Mouse (Mus musculus): ENCODE measurements around the gene Jaml. TPM values are rescaled to one million over a fixed set of nuclear protein-coding genes. Genes with fewer than 3 reads are reported as not detected.

The Jaml gene
- polyA plus RNA-seq, 1 experiment from 2014 or later = 0.15 TPM

DNA sequence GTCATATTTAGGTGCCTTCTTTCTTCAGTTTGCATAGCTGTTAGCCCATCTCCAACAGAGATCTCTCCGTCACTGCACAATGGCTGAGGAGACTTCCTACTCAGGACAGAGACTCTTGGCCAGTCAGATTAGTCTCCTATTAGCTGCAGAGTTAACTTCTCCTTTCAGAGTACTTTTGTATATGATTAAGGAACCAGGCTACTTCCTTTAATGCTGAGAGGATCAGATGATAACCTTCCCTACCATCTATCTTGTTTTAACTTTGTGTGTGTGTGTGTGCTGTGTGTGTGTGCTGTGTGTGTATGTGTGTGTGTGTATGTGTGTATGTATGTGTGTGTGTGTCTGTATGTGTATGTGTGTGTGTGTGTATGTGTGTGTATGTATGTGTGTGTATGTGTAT, 29.3 kb upstream of the Jaml start:
- no peaks in the 10 kb centered on the region for H3K36me3 ChIP-seq (replicated peaks)
- H3K4me1 ChIP-seq = peaks cover 4% of the 10 kb centered on the region
- H3K4me2 ChIP-seq = no peak overlapping the region
- H3K9ac ChIP-seq = no peak overlapping the region
- H3K4me3 ChIP-seq (replicated peaks) = no peak overlapping the region
- H3K27ac ChIP-seq = no peak overlapping the region
- peaks cover 29% of the 10 kb centered on the region for H3K27me3 ChIP-seq
- H3K9me3 ChIP-seq = no peaks in the 10 kb centered on the region
- ATAC-seq (ENCODE audit: low FRiP score) = no peak
- 83% methylated on average over 1 of the region's 1 CpGs for WGBS

GRCm38 (mm10) chr9:45050301-45050700, 28.7 kb upstream of the Jaml start:
- Histone ChIP-seq H3K4me2 (no peak overlapping the region), H3K36me3 (replicated peaks) (no peaks in the 10 kb centered on the region), H3K9ac (no peak overlapping the region), H3K9me3 (no peaks in the 10 kb centered on the region), H3K4me3 (replicated peaks) (no peak overlapping the region), H3K27me3 (peaks cover 29% of the 10 kb centered on the region), H3K27ac (no peak overlapping the region), H3K4me1 (peaks cover 4% of the 10 kb centered on the region)
- WGBS = 85% methylated on average over 2 of the region's 2 CpGs
- ATAC-seq (ENCODE audit: low FRiP score) = no peak

DNA sequence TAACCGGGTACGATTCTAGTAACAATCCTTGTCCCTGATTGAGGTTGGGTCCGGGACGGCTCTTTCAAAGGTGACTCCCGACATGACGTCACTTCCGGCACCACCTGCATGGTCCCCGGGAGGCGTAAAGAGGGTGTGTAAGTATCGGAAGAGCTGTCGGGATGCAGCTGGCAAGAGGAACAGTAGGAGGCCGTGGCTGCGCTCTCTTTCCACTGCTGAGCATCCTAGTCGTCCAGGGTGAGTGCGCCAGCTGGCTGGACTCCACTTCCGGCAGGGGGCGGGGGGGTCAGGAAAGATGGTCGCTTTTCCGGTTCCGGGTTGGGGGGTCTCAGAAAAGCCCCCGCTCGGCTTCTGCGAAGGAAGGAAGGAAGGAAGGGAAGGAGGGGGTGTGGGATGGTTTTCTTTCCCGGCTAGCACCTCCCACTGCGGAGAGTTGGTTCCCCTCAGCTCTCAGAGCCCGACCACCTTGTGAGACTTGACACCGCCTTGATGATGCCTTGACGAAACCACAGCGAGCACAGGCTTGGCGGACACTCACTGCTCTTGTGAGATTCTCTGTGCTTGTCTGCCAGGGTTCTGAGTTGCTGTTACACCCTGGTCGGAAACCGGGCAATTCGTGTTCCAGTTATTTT, 23.8 kb upstream of the Jaml start, which contains the start of gene Mpzl3:
Mpzl3 (plus strand) TSS at position 105 of the 632 bp plus-strand sequence.
- Histone ChIP-seq H3K27ac (peak within 1 kb of the TSS; percentile 98), H3K4me3 (replicated peaks) (peak within 1 kb of the TSS; percentile 68), H3K4me1 (peaks cover 4% of the 10 kb centered on the region), H3K9me3 (no peaks in the 10 kb centered on the region), H3K9ac (peak within 1 kb of the TSS; percentile 56), H3K36me3 (replicated peaks) (no peaks in the 10 kb centered on the region), H3K27me3 (peaks cover 40% of the 10 kb centered on the region), H3K4me2 (peak within 1 kb of the TSS; percentile 64)
- peak; percentile 97 for ATAC-seq (ENCODE audit: low FRiP score)
- 0% methylated on average over 33 of the region's 33 CpGs for WGBS

GRCm38 (mm10) chr9:45058304-45058940, 20.6 kb upstream of the Jaml start:
- 51% methylated on average over 5 of the region's 5 CpGs for WGBS
- ATAC-seq (ENCODE audit: low FRiP score) = no peak
- Histone ChIP-seq H3K9me3 (no peaks in the 10 kb centered on the region), H3K4me2 (no peak overlapping the region), H3K4me3 (replicated peaks) (no peak overlapping the region), H3K36me3 (replicated peaks) (no peaks in the 10 kb centered on the region), H3K27ac (no peak overlapping the region), H3K27me3 (peaks cover 35% of the 10 kb centered on the region), H3K4me1 (peaks cover 4% of the 10 kb centered on the region), H3K9ac (no peak overlapping the region)

- 39% methylated on average over 7 of the region's 7 CpGs for WGBS
- Histone ChIP-seq H3K4me3 (replicated peaks) (no peak overlapping the region), H3K4me2 (no peak overlapping the region), H3K27me3 (peaks cover 37% of the 10 kb centered on the region), H3K4me1 (no peaks in the 10 kb centered on the region), H3K27ac (no peak overlapping the region), H3K9ac (no peak overlapping the region), H3K9me3 (no peaks in the 10 kb centered on the region), H3K36me3 (replicated peaks) (no peaks in the 10 kb centered on the region)
- ATAC-seq (ENCODE audit: low FRiP score) = no peak
Observed at GRCm38 (mm10) chr9:45060151-45060550, 18.8 kb upstream of the Jaml start.

- H3K4me2 ChIP-seq = no peak overlapping the region
- no peak overlapping the region for H3K9ac ChIP-seq
- H3K27me3 ChIP-seq = peaks cover 25% of the 10 kb centered on the region
- no peak overlapping the region for H3K27ac ChIP-seq
- H3K36me3 ChIP-seq (replicated peaks) = no peaks in the 10 kb centered on the region
- no peaks in the 10 kb centered on the region for H3K9me3 ChIP-seq
- H3K4me1 ChIP-seq = no peaks in the 10 kb centered on the region
- 80% methylated on average over 3 of the region's 3 CpGs for WGBS
- no peak for ATAC-seq (ENCODE audit: low FRiP score)
- H3K4me3 ChIP-seq (replicated peaks) = no peak overlapping the region
Observed at GRCm38 (mm10) chr9:45062677-45063076, 16.3 kb upstream of the Jaml start.

- Histone ChIP-seq H3K27me3 (peaks cover 13% of the 10 kb centered on the region), H3K4me2 (no peak overlapping the region), H3K9me3 (no peaks in the 10 kb centered on the region), H3K27ac (no peak overlapping the region), H3K4me3 (replicated peaks) (no peak overlapping the region), H3K9ac (no peak overlapping the region), H3K36me3 (replicated peaks) (no peaks in the 10 kb centered on the region), H3K4me1 (no peaks in the 10 kb centered on the region)
- 88% methylated on average over 6 of the region's 6 CpGs for WGBS
- ATAC-seq (ENCODE audit: low FRiP score) = no peak
Observed at GRCm38 (mm10) chr9:45064421-45064820, 14.6 kb upstream of the Jaml start.

- H3K27me3 ChIP-seq = 0 out of 2 replicates have a peak, but pooled peaks cover 2% of the 10 kb centered on the region
- no peaks in the 10 kb centered on the region for H3K36me3 ChIP-seq (replicated peaks)
- H3K27ac ChIP-seq = no peak overlapping the region
- H3K4me2 ChIP-seq = no peak overlapping the region
- WGBS = 93% methylated on average over 4 of the region's 4 CpGs
- no peaks in the 10 kb centered on the region for H3K9me3 ChIP-seq
- no peak overlapping the region for H3K9ac ChIP-seq
- no peak overlapping the region for H3K4me3 ChIP-seq (replicated peaks)
- no peak for ATAC-seq (ENCODE audit: low FRiP score)
- no peaks in the 10 kb centered on the region for H3K4me1 ChIP-seq
Observed at GRCm38 (mm10) chr9:45066735-45067134, 12.2 kb upstream of the Jaml start.

DNA sequence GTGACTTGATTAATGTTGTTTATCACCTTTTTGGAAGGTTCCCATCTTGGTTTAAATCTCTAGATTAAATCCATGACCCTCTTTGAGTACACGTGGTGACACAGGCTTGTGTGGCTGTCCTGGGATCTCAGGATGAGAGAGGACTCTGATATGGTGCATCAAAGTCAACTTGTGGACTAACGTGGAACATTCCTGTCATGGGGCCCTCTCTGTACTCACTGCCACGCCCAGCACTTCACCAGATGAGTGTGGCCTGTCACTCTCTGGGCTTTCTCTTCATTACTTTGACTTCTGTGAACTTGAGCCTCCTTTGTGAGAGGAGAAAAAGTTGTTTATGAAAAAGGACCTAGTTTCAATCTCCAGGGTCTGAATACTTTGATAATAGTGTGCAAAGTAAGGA, 7.2 kb upstream of the Jaml start:
- 66% methylated on average over 3 of the region's 3 CpGs for WGBS
- Histone ChIP-seq H3K4me3 (replicated peaks) (no peak overlapping the region), H3K27me3 (no peaks in the 10 kb centered on the region), H3K27ac (no peak overlapping the region), H3K4me2 (no peak overlapping the region), H3K4me1 (no peaks in the 10 kb centered on the region), H3K36me3 (replicated peaks) (no peaks in the 10 kb centered on the region), H3K9ac (no peak overlapping the region), H3K9me3 (no peaks in the 10 kb centered on the region)
- no peak for ATAC-seq (ENCODE audit: low FRiP score)

DNA sequence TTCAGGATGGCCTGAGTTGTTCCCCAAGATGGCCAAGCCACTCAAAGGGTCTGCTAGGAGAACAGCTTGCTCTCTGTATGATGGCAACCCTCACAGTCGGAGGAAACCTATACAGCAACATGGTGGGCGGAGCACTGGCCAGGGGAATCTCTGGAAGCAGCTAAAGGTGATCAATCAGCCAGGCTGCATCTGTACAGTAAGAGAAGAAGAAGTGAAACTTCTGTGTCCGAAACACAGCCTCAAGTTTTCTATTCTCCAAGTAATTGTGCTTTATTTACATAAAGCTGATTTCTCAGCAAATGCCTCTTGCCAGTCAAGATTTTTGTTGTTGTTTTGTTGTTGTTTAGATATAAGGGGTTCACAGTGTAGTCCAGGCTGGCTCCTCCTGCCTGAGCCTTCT, 1.1 kb upstream of the Jaml start:
- no peak overlapping the region for H3K27ac ChIP-seq
- no peak for ATAC-seq (ENCODE audit: low FRiP score)
- no peaks in the 10 kb centered on the region for H3K4me1 ChIP-seq
- peaks cover 12% of the 10 kb centered on the region; the same call in 1 of the 2 replicates for H3K27me3 ChIP-seq
- no peaks in the 10 kb centered on the region for H3K9me3 ChIP-seq
- H3K36me3 ChIP-seq (replicated peaks) = no peaks in the 10 kb centered on the region
- H3K9ac ChIP-seq = no peak overlapping the region
- WGBS = 73% methylated on average over 3 of the region's 3 CpGs
- no peak overlapping the region for H3K4me3 ChIP-seq (replicated peaks)
- no peak overlapping the region for H3K4me2 ChIP-seq

DNA sequence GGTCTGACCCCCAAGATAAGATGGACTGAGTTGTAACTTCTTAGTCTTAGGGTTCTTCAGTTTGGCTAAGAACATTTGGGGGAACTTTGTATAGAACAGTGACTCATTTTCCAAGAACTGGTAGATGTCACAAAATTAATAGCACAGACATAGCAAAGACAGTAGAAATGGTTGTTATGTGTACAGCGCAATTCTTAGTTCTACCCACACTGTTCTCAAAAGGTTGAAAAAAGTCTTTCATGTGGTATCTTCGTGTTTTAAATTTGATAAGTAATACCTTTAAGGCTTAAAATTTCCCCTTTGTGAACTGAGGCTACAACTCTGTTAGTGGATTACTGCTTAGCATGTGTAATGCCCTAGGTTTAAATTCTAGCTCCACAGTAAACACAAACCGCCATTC, 4.1 kb downstream of the Jaml start:
- no peak overlapping the region for H3K9ac ChIP-seq
- H3K27ac ChIP-seq = no peak overlapping the region
- no peak overlapping the region for H3K4me2 ChIP-seq
- H3K36me3 ChIP-seq (replicated peaks) = no peaks in the 10 kb centered on the region
- no peaks in the 10 kb centered on the region for H3K4me1 ChIP-seq
- H3K27me3 ChIP-seq = peaks cover 23% of the 10 kb centered on the region; the same call in 1 of the 2 replicates
- H3K9me3 ChIP-seq = no peaks in the 10 kb centered on the region
- ATAC-seq (ENCODE audit: low FRiP score) = no peak
- no peak overlapping the region for H3K4me3 ChIP-seq (replicated peaks)
- 87% methylated on average over 3 of the region's 3 CpGs for WGBS

- no peaks in the 10 kb centered on the region for H3K36me3 ChIP-seq (replicated peaks)
- H3K9me3 ChIP-seq = no peaks in the 10 kb centered on the region
- 73% methylated on average over 5 of the region's 5 CpGs for WGBS
- H3K4me1 ChIP-seq = no peaks in the 10 kb centered on the region
- H3K4me2 ChIP-seq = no peak overlapping the region
- no peak overlapping the region for H3K4me3 ChIP-seq (replicated peaks)
- no peak overlapping the region for H3K27ac ChIP-seq
- no peak for ATAC-seq (ENCODE audit: low FRiP score)
- H3K9ac ChIP-seq = no peak overlapping the region
- peaks cover 18% of the 10 kb centered on the region; the same call in 1 of the 2 replicates for H3K27me3 ChIP-seq
Observed at GRCm38 (mm10) chr9:45084556-45084955, 5.6 kb downstream of the Jaml start.

Data from forebrain, embryonic 12.5 days (tissue).